In the genomic region with DNA sequence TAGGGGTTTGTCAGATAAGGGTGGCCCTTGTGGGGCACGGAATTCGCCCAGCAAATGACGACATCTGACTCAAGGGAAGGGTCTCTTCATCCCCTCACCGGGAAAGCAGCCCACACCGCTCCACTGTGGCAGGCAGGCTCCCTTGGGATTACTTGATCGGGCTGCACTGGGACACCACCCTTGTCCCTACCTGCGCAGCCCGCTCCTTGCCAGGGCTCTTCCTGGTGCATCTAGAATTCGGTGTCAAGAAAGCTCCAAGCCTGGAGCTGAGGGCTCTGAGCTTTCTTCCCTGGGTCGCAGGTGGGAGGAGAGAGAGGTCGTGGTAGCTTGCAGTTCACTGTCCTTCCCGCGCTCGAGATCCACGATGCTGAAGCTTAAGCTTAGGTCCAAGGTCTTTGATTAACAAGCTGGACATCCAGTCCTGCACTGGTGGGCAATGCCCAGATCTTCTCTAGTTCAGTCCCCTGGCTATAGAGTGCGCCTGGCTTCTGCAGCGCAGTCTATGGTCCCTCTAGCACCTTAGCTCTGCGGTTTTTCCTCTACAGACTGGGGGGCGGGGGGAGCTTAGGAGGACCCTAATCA, we compare ENCODE assay signal across 11 mouse cellular contexts.
A peak's percentile ranks its signal among the peaks of the same experiment; 100 is the strongest.
DNase-seq lines count a peak whose midpoint lies in the region; ATAC-seq and TF ChIP-seq lines count a peak whose summit lies in the region.
"Had no signal": no experiment of that assay in that cellular context is flagged by ENCODE, and none has a peak within 500 bp of the region (broad histone marks: within the 10 kb centered on the region; RNA-seq: fewer than 3 reads in every experiment).

No protein-coding gene starts in this region.

- no peak overlapping the region for H3K27ac ChIP-seq in heart, embryonic 15.5 days
- no peak overlapping the region for H3K27ac ChIP-seq in embryonic facial prominence, embryonic 11.5 days (replicated peaks; ENCODE audit: low read depth, low read length)
- H3K27ac ChIP-seq in hindbrain, embryonic 15.5 days (replicated peaks), result no peak overlapping the region
- H3K27ac ChIP-seq in midbrain, postnatal 0 days (ENCODE audit: low read depth, low read length), result no peak overlapping the region

- H3K4me2 ChIP-seq in heart, embryonic 15.5 days, result peak overlapping the region; percentile 87
- H3K4me2 ChIP-seq in embryonic facial prominence, embryonic 11.5 days (ENCODE audit: low read depth, low read length), result peak overlapping the region; percentile 19
- peak overlapping the region; percentile 84 for H3K4me2 ChIP-seq in hindbrain, embryonic 15.5 days
- H3K4me2 ChIP-seq in midbrain, postnatal 0 days (ENCODE audit: low read depth, low read length, poor library complexity, severe bottlenecking), result peak overlapping the region; percentile 57

- no peak overlapping the region for H3K9ac ChIP-seq in heart, embryonic 15.5 days
- H3K9ac ChIP-seq in embryonic facial prominence, embryonic 11.5 days (replicated peaks; ENCODE audit: low read length), result no peak overlapping the region
- peak overlapping the region; percentile 51 for H3K9ac ChIP-seq in hindbrain, embryonic 15.5 days
- no peak overlapping the region for H3K9ac ChIP-seq in midbrain, postnatal 0 days (replicated peaks; ENCODE audit: low read length, poor library complexity, severe bottlenecking)

- H3K4me1 ChIP-seq in heart, embryonic 15.5 days (replicated peaks), result peaks cover 24% of the 10 kb centered on the region
- no peaks in the 10 kb centered on the region; the same call in 1 of the 2 replicates for H3K4me1 ChIP-seq in embryonic facial prominence, embryonic 11.5 days (ENCODE audit: control insufficient read depth, insufficient read depth, low read length)
- H3K4me1 ChIP-seq in hindbrain, embryonic 15.5 days (replicated peaks), result peaks cover 32% of the 10 kb centered on the region
- H3K4me1 ChIP-seq in midbrain, postnatal 0 days (ENCODE audit: insufficient read depth, low read length), result 0 out of 2 replicates have a peak, but pooled peaks cover 3% of the 10 kb centered on the region

- no peak for TF ChIP-seq CTCF in midbrain, postnatal 0 days (IDR thresholded peaks at IDR 0.05)

- H3K36me3 ChIP-seq in heart, embryonic 15.5 days, result no peaks in the 10 kb centered on the region
- no peaks in the 10 kb centered on the region for H3K36me3 ChIP-seq in embryonic facial prominence, embryonic 11.5 days (replicated peaks; ENCODE audit: control insufficient read depth, insufficient read depth, low read depth, low read length)
- H3K36me3 ChIP-seq in hindbrain, embryonic 15.5 days, result no peaks in the 10 kb centered on the region
- no peaks in the 10 kb centered on the region for H3K36me3 ChIP-seq in midbrain, postnatal 0 days (ENCODE audit: insufficient read depth, low read length)

- H3K4me3 ChIP-seq in heart, embryonic 15.5 days, result peak overlapping the region; percentile 47
- peak overlapping the region; percentile 36; the same call in 1 of the 2 replicates for H3K4me3 ChIP-seq in embryonic facial prominence, embryonic 11.5 days (ENCODE audit: low read depth, low read length)
- peak overlapping the region; percentile 43 for H3K4me3 ChIP-seq in hindbrain, embryonic 15.5 days
- peak overlapping the region; percentile 44; the same call in 1 of the 2 replicates for H3K4me3 ChIP-seq in midbrain, postnatal 0 days (ENCODE audit: low read depth, low read length)
- H3K4me3 ChIP-seq: erythroblast, embryonic 14.5 days had no signal

- H3K9me3 ChIP-seq in heart, embryonic 15.5 days (replicated peaks), result no peaks in the 10 kb centered on the region
- no peaks in the 10 kb centered on the region for H3K9me3 ChIP-seq in embryonic facial prominence, embryonic 11.5 days (replicated peaks; ENCODE audit: control insufficient read depth, low read length)
- H3K9me3 ChIP-seq in hindbrain, embryonic 15.5 days, result no peaks in the 10 kb centered on the region
- no peaks in the 10 kb centered on the region for H3K9me3 ChIP-seq in midbrain, postnatal 0 days (ENCODE audit: low read length)

- peaks cover 65% of the 10 kb centered on the region for H3K27me3 ChIP-seq in heart, embryonic 15.5 days
- peaks cover 19% of the 10 kb centered on the region for H3K27me3 ChIP-seq in embryonic facial prominence, embryonic 11.5 days (ENCODE audit: control insufficient read depth, insufficient read depth, low read length)
- no peaks in the 10 kb centered on the region for H3K27me3 ChIP-seq in hindbrain, embryonic 15.5 days
- no peaks in the 10 kb centered on the region; the same call in 1 of the 2 replicates for H3K27me3 ChIP-seq in midbrain, postnatal 0 days (ENCODE audit: insufficient read depth, low read length)

- no peak for DNase-seq in heart, postnatal 25 days (ENCODE audit: low spot score)
- DNase-seq in embryonic facial prominence, embryonic 11.5 days (ENCODE audit: low spot score), result no peak
- DNase-seq in midbrain, postnatal 0 days (ENCODE audit: low spot score), result no peak
- DNase-seq in B cell, adult 2 months, result no peak
- no peak for DNase-seq in layer of hippocampus, postnatal 10 days (ENCODE audit: low spot score in 2 of 2)
- no peak for DNase-seq in lung, adult 18-20 months
- DNase-seq: adrenal gland, adult 8-10 months; right cerebral cortex, postnatal 4 days had no signal

- WGBS in heart, embryonic 15.5 days, result 13% methylated on average over 19 of the region's 19 CpGs
- WGBS in embryonic facial prominence, embryonic 11.5 days, result 2% methylated on average over 19 of the region's 19 CpGs
- 10% methylated on average over 19 of the region's 19 CpGs for WGBS in hindbrain, embryonic 15.5 days
- WGBS in midbrain, postnatal 0 days, result 16% methylated on average over 19 of the region's 19 CpGs

- no peak for ATAC-seq in heart, embryonic 15.5 days (replicated peaks; ENCODE audit: insufficient number of reproducible peaks, insufficient read depth, low FRiP score, low read depth)
- ATAC-seq in embryonic facial prominence, embryonic 11.5 days (replicated peaks; ENCODE audit: insufficient number of reproducible peaks, low FRiP score, low TSS enrichment, low read depth), result no peak
- ATAC-seq in hindbrain, embryonic 15.5 days (ENCODE audit: low FRiP score, low read depth), result no peak
- ATAC-seq in midbrain, postnatal 0 days (ENCODE audit: low FRiP score), result no peak

- intact Hi-C loops in heart, postnatal 25 days (cut with DNase I), result no loop called here

Comparison
In these comparisons a context has a peak if more than half of its experiments do, and no peak if none do; other contexts are left out.
1. H3K4me2 ChIP-seq: peak in every context shown above with its lines; median percentile 87 in heart, embryonic 15.5 days; 84 in hindbrain, embryonic 15.5 days; 57 in midbrain, postnatal 0 days; 19 in embryonic facial prominence, embryonic 11.5 days.